In the genomic region with DNA sequence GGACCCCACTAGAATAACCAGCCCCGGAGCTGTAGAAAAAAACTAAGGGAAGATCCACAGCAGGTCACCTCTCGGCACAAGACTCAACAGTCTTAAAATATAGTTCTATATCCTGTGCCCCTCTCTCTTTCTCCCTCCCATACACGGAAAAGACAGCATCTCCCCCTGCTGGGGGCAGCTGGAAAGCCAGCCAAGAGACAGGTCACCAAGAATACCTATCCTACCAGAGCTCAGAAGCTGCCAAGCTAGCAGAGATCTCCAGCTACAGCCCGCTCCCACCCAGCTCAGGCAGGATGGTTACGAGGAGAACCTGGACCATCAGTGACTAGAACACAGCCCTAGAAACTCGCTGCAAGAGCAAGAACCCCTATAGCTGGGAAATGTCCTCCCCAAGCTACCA, we compare ENCODE assay signal across 8 mouse cellular contexts. TPM values are rescaled to one million over a fixed set of nuclear protein-coding genes. Genes with fewer than 3 reads are reported as not detected.
DNase-seq lines count a peak whose midpoint lies in the region; ATAC-seq and TF ChIP-seq lines count a peak whose summit lies in the region.
"Had no signal": no experiment of that assay in that cellular context is flagged by ENCODE, and none has a peak within 500 bp of the region (broad histone marks: within the 10 kb centered on the region; RNA-seq: fewer than 3 reads in every experiment).

No protein-coding gene starts in this region.

- H3K4me2 ChIP-seq in liver, embryonic 12.5 days, result no peak overlapping the region
- no peak overlapping the region for H3K4me2 ChIP-seq in kidney, postnatal 0 days (ENCODE audit: low read length)

- H3K9ac ChIP-seq in liver, embryonic 12.5 days, result no peak overlapping the region
- H3K9ac ChIP-seq in MEL (ENCODE audit: control insufficient read depth, low read depth, low read length, poor library complexity, severe bottlenecking), result no peak overlapping the region
- no peak overlapping the region for H3K9ac ChIP-seq in kidney, postnatal 0 days (ENCODE audit: low read depth, low read length)

- no peaks in the 10 kb centered on the region for H3K79me2 ChIP-seq in MEL (ENCODE audit: control insufficient read depth, insufficient read depth, low read length, poor library complexity)

- 17% methylated on average over 6 of the region's 6 CpGs for WGBS in liver, embryonic 12.5 days (ENCODE audit: insufficient replicate concordance)
- 37% methylated on average over 6 of the region's 6 CpGs for WGBS in kidney, postnatal 0 days

- ATAC-seq in liver, embryonic 12.5 days, result no peak
- no peak for ATAC-seq in kidney, postnatal 0 days (replicated peaks; ENCODE audit: low FRiP score, low read depth)

- no peaks in the 10 kb centered on the region for H3K36me3 ChIP-seq in liver, embryonic 12.5 days
- H3K36me3 ChIP-seq in MEL (ENCODE audit: control insufficient read depth in 1 of 2, insufficient read depth in 2 of 2, low read length in 2 of 2), result peaks cover 0 to 34% of the 10 kb centered on the region in 2 experiments; a peak in 2 of 4 replicates
- 0 out of 2 replicates have a peak, but pooled peaks cover 9% of the 10 kb centered on the region for H3K36me3 ChIP-seq in kidney, postnatal 0 days (ENCODE audit: insufficient read depth, low read length)

- DNase-seq in liver, result peak; percentile 74
- peak; percentile 83 for DNase-seq in MEL (ENCODE audit: low read depth, low spot score)
- DNase-seq in kidney, postnatal 0 days (ENCODE audit: low spot score), result peak; percentile 79
- DNase-seq in retina, embryonic 14.5 days (ENCODE audit: low spot score), result peak; percentile 85
- DNase-seq in frontal cortex, postnatal 36 days (ENCODE audit: low spot score in 2 of 2), result no peak

- no peak for TF ChIP-seq POLR2A in MEL (IDR thresholded peaks at IDR 0.05; ENCODE audit: control insufficient read depth in 1 of 2, insufficient read depth in 1 of 2, low read depth in 1 of 2, low read length in 2 of 2, poor library complexity in 1 of 2)
- no peak for TF ChIP-seq POLR2A in cortical plate, adult 2 months (IDR thresholded peaks at IDR 0.05; ENCODE audit: extremely low read depth, insufficient read depth, low read length)

- no peak for TF ChIP-seq EP300 in MEL (IDR thresholded peaks at IDR 0.05; ENCODE audit: low read depth in 1 of 2, low read length in 2 of 2)

- peak; percentile 82 for TF ChIP-seq RAD21 in MEL (IDR thresholded peaks at IDR 0.05; ENCODE audit: low read depth, low read length)

- H3K4me3 ChIP-seq in liver, embryonic 12.5 days, result no peak overlapping the region
- H3K4me3 ChIP-seq in MEL (ENCODE audit: control insufficient read depth in 1 of 2, insufficient read depth in 1 of 2, low read depth in 2 of 2, low read length in 2 of 2), result no peak overlapping the region
- H3K4me3 ChIP-seq in cortical plate, adult 2 months (ENCODE audit: insufficient read depth, low read length), result no peak overlapping the region
- no peak overlapping the region for H3K4me3 ChIP-seq in kidney, postnatal 0 days (replicated peaks; ENCODE audit: low read depth, low read length)

- H3K27ac ChIP-seq in liver, embryonic 12.5 days, result no peak overlapping the region
- H3K27ac ChIP-seq in MEL (ENCODE audit: control insufficient read depth, low read depth, low read length), result no peak overlapping the region
- H3K27ac ChIP-seq in cortical plate, adult 2 months (ENCODE audit: insufficient read depth, low read length), result no peak overlapping the region
- H3K27ac ChIP-seq in kidney, postnatal 0 days, result no peak overlapping the region

- TF ChIP-seq CTCF in MEL (IDR thresholded peaks at IDR 0.05 in 2 of 3, conservative IDR thresholded peaks at IDR 0.05 in 1 of 3; ENCODE audit: control insufficient read depth in 1 of 3, insufficient read depth in 1 of 3, low read depth in 2 of 3, low read length in 3 of 3, poor library complexity in 1 of 3, severe bottlenecking in 1 of 3), result peak; percentile 74 to 85 (median 84)
- TF ChIP-seq CTCF in cortical plate, adult 2 months (IDR thresholded peaks at IDR 0.05; ENCODE audit: extremely low read depth, insufficient read depth, low read length), result peak; percentile 45
- TF ChIP-seq CTCF in kidney, postnatal 0 days (IDR thresholded peaks at IDR 0.05; ENCODE audit: low read depth), result peak; percentile 77

- peaks cover 49% of the 10 kb centered on the region for H3K27me3 ChIP-seq in liver, embryonic 12.5 days (replicated peaks)
- no peaks in the 10 kb centered on the region for H3K27me3 ChIP-seq in MEL (ENCODE audit: control insufficient read depth in 1 of 2, insufficient read depth in 2 of 2, low read length in 2 of 2)
- H3K27me3 ChIP-seq in kidney, postnatal 0 days (ENCODE audit: insufficient read depth, low read length), result no peaks in the 10 kb centered on the region

- no peaks in the 10 kb centered on the region for H3K9me3 ChIP-seq in liver, embryonic 12.5 days (replicated peaks)
- no peaks in the 10 kb centered on the region for H3K9me3 ChIP-seq in MEL (replicated peaks; ENCODE audit: insufficient read depth, low read length)
- H3K9me3 ChIP-seq in kidney, postnatal 0 days (replicated peaks; ENCODE audit: low read length), result no peaks in the 10 kb centered on the region

- H3K4me1 ChIP-seq in liver, embryonic 12.5 days, result peaks cover 84% of the 10 kb centered on the region
- peaks cover 27 to 54% of the 10 kb centered on the region in 2 experiments for H3K4me1 ChIP-seq in MEL (ENCODE audit: control insufficient read depth in 1 of 2, insufficient read depth in 2 of 2, low read length in 2 of 2)
- H3K4me1 ChIP-seq in cortical plate, adult 2 months (ENCODE audit: control insufficient read depth, insufficient read depth, low read length), result peaks cover 33% of the 10 kb centered on the region
- peaks cover 50% of the 10 kb centered on the region for H3K4me1 ChIP-seq in kidney, postnatal 0 days (replicated peaks; ENCODE audit: insufficient read depth, low read length)

TF ChIP-seq in MEL, 35 proteins besides CTCF, POLR2A, EP300 and RAD21 (continues in another document):
- TF ChIP-seq GABPA (IDR thresholded peaks at IDR 0.05; ENCODE audit: low read depth, low read length), result no peak
- TF ChIP-seq ZNF384 (IDR thresholded peaks at IDR 0.05; ENCODE audit: low read depth, low read length), result no peak
- no peak for TF ChIP-seq MYC (IDR thresholded peaks at IDR 0.05; ENCODE audit: low read depth, low read length)
- TF ChIP-seq MEF2A (IDR thresholded peaks at IDR 0.05; ENCODE audit: extremely low read depth, insufficient replicate concordance, low read depth, low read length, poor library complexity, severe bottlenecking), result no peak
- 0 out of 2 replicates have a peak, but pooled peaks have one; percentile 20 for TF ChIP-seq HCFC1 (IDR thresholded peaks at IDR 0.05; ENCODE audit: low read depth, low read length)
- peak; percentile 81 for TF ChIP-seq SMC3 (IDR thresholded peaks at IDR 0.05; ENCODE audit: low read depth, low read length)
- TF ChIP-seq MAZ (IDR thresholded peaks at IDR 0.05; ENCODE audit: low read depth, low read length), result peak; percentile 87
- TF ChIP-seq MXI1 (IDR thresholded peaks at IDR 0.05; ENCODE audit: low read depth, low read length), result no peak
- TF ChIP-seq NELFE (IDR thresholded peaks at IDR 0.05; ENCODE audit: low read depth, low read length), result no peak
- peak; percentile 65 for TF ChIP-seq ZC3H11A (IDR thresholded peaks at IDR 0.05; ENCODE audit: low read depth, low read length)
- TF ChIP-seq MAFK (IDR thresholded peaks at IDR 0.05; ENCODE audit: borderline replicate concordance, low read depth, low read length), result no peak
- TF ChIP-seq BHLHE40 (IDR thresholded peaks at IDR 0.05; ENCODE audit: borderline replicate concordance, low read depth, low read length), result no peak
- TF ChIP-seq CHD2 (IDR thresholded peaks at IDR 0.05; ENCODE audit: low read length), result no peak
- no peak for TF ChIP-seq TAL1 (IDR thresholded peaks at IDR 0.05; ENCODE audit: low read length)
- no peak for TF ChIP-seq E2F4 (IDR thresholded peaks at IDR 0.05; ENCODE audit: borderline replicate concordance, low read depth, low read length)

RNA-seq across cellular contexts. Expression of a gene that starts 6.8 kb away (rescaled TPM):
- 21.7 and 23.1 TPM in 2 replicates for polyA plus RNA-seq in liver, embryonic 12.5 days (2016; fragmentation: Nextera tagmentation; extraction: Ambion mirVana)
- 9.1 and 10.4 TPM in 2 replicates for total RNA-seq in MEL (2012; rRNA removed)
- polyA plus RNA-seq in MEL (2012; ENCODE audit: insufficient read depth in 1 of 2, insufficient read length in 2 of 2, low read depth in 1 of 2, low replicate concordance in 2 of 2, missing spikeins in 1 of 2), result 10 to 100 TPM in 1 of 2 experiments, not detected in 1; 29.3 TPM
- 191 and 237 TPM in 2 replicates for polyA plus RNA-seq in cortical plate, adult 2 months (2012; rRNA removed)
- 38.1 and 39.3 TPM in 2 replicates for polyA plus RNA-seq in kidney, postnatal 0 days (2015; fragmentation: Nextera tagmentation; extraction: Ambion mirVana)

RNA-seq across cellular contexts. Expression of a gene that starts 25.5 kb away (rescaled TPM):
- polyA plus RNA-seq in liver, embryonic 12.5 days (2016; fragmentation: Nextera tagmentation; extraction: Ambion mirVana), result 19.5 and 19.7 TPM in 2 replicates
- total RNA-seq in MEL (2012; rRNA removed), result 19.5 and 20.0 TPM in 2 replicates
- 10 to 100 TPM; 36.2 to 51.7 TPM for polyA plus RNA-seq in MEL (2012; ENCODE audit: insufficient read depth in 1 of 2, insufficient read length in 2 of 2, low read depth in 1 of 2, low replicate concordance in 2 of 2, missing spikeins in 1 of 2)
- polyA plus RNA-seq in cortical plate, adult 2 months (2012; rRNA removed), result 1.3 and 1.4 TPM in 2 replicates
- 6.3 and 9.2 TPM in 2 replicates for polyA plus RNA-seq in kidney, postnatal 0 days (2015; fragmentation: Nextera tagmentation; extraction: Ambion mirVana)
- total RNA-seq: gastrocnemius, postnatal 36 days had no signal

RNA-seq across cellular contexts. Expression of a gene that starts 33.7 kb away (rescaled TPM):
- 18.0 and 19.7 TPM in 2 replicates for polyA plus RNA-seq in liver, embryonic 12.5 days (2016; fragmentation: Nextera tagmentation; extraction: Ambion mirVana)
- total RNA-seq in MEL (2012; rRNA removed), result 46.4 and 48.9 TPM in 2 replicates
- polyA plus RNA-seq in MEL (2012; ENCODE audit: insufficient read depth in 1 of 2, insufficient read length in 2 of 2, low read depth in 1 of 2, low replicate concordance in 2 of 2, missing spikeins in 1 of 2), result 100 to 1,000 TPM in 1 of 2 experiments, not detected in 1; 104 TPM
- 97.1 TPM in 2 replicates for polyA plus RNA-seq in cortical plate, adult 2 months (2012; rRNA removed)
- 41.4 and 43.6 TPM in 2 replicates for polyA plus RNA-seq in kidney, postnatal 0 days (2015; fragmentation: Nextera tagmentation; extraction: Ambion mirVana)

RNA-seq across cellular contexts. Expression of a gene that starts 38.1 kb away (rescaled TPM):
- polyA plus RNA-seq in liver, embryonic 12.5 days (2016; fragmentation: Nextera tagmentation; extraction: Ambion mirVana), result 84.3 and 85.8 TPM in 2 replicates
- total RNA-seq in MEL (2012; rRNA removed), result 74.2 and 75.0 TPM in 2 replicates
- 100 to 1,000 TPM; 128 to 150 TPM for polyA plus RNA-seq in MEL (2012; ENCODE audit: insufficient read depth in 1 of 2, insufficient read length in 2 of 2, low read depth in 1 of 2, low replicate concordance in 2 of 2, missing spikeins in 1 of 2)
- polyA plus RNA-seq in cortical plate, adult 2 months (2012; rRNA removed), result 33.2 and 34.4 TPM in 2 replicates
- 111 and 123 TPM in 2 replicates for polyA plus RNA-seq in kidney, postnatal 0 days (2015; fragmentation: Nextera tagmentation; extraction: Ambion mirVana)

RNA-seq across cellular contexts. Expression of a gene that starts 45.4 kb away (rescaled TPM):
- 0.05 TPM in 1 of 2 replicates, not detected in the other for polyA plus RNA-seq in liver, embryonic 12.5 days (2016; fragmentation: Nextera tagmentation; extraction: Ambion mirVana)
- total RNA-seq in MEL (2012; rRNA removed), result 3.9 and 4.4 TPM in 2 replicates
- 1 to 10 TPM in 1 of 2 experiments, not detected in 1; 8.5 TPM for polyA plus RNA-seq in MEL (2012; ENCODE audit: insufficient read depth in 1 of 2, insufficient read length in 2 of 2, low read depth in 1 of 2, low replicate concordance in 2 of 2, missing spikeins in 1 of 2)
- 1.9 and 2.2 TPM in 2 replicates for polyA plus RNA-seq in cortical plate, adult 2 months (2012; rRNA removed)
- polyA plus RNA-seq in kidney, postnatal 0 days (2015; fragmentation: Nextera tagmentation; extraction: Ambion mirVana), result 0.09 TPM in 1 of 2 replicates, not detected in the other

Comparison
In these comparisons a context has a peak if more than half of its experiments do, and no peak if none do; other contexts are left out.
1. DNase-seq: peak in liver (single experiment), MEL (single experiment), kidney, postnatal 0 days (single experiment) and retina, embryonic 14.5 days (single experiment); none in frontal cortex, postnatal 36 days (0 of 2).
2. Peak in every context shown above with its lines, with median percentiles within 50 percentile points of each other: CTCF ChIP-seq.